Mouse (Mus musculus) liver, embryonic 14.5 days (tissue): ENCODE results near the gene Rpain. TPM values are rescaled to one million over a fixed set of nuclear protein-coding genes. Genes with fewer than 3 reads are reported as not detected.
A peak's percentile ranks its signal among the peaks of the same experiment; 100 is the strongest.

Experiments
- ATAC-seq: fragments of 200-750 bp; cut with Nextera tagmentation; 2 replicates; pipeline ENCODE4 v1.8.0; 2017; ENCODE audit warnings: moderate number of reproducible peaks, mild to moderate bottlenecking, moderate library complexity; ENCODE audit not compliant: insufficient read depth
- DNase-seq, 3 experiments: peaks; one replicate each; pipeline ENCODE4 v3.0.0-alpha.2; 2012 to 2013; ENCODE audit warnings: low read depth in 3 of 3, low spot score in 3 of 3
- H3K27ac ChIP-seq: fragments of 300-500 bp; sonication (generic); 2 replicates; pipeline ENCODE4 v1.5.1; 2014; ENCODE audit warnings: moderate library complexity, mild to moderate bottlenecking, control low read depth, inconsistent platforms
- H3K27me3 ChIP-seq: fragments of 300-500 bp; sonication (generic); 2 replicates; pipeline ENCODE4 v1.6.1; 2014; ENCODE audit warnings: mild to moderate bottlenecking, low read length, moderate library complexity; ENCODE audit not compliant: control insufficient read depth, insufficient read depth
- H3K36me3 ChIP-seq: fragments of 300-500 bp; sonication (generic); replicated peaks from 2 replicates; pipeline ENCODE4 v1.6.1; 2014; ENCODE audit warnings: low read depth; ENCODE audit not compliant: control insufficient read depth, insufficient read depth
- H3K4me1 ChIP-seq, 2 experiments: fragments of 200-500 bp in 1 of 2; fragments of 300-500 bp in 1 of 2; sonication (generic) in 1 of 2; replicated peaks; 2 replicates each; pipeline ENCODE4 v1.6.1; 2012 to 2014; ENCODE audit warnings: antibody characterized with exemption in 1 of 2, inconsistent platforms in 1 of 2, low read length in 1 of 2; ENCODE audit not compliant: control insufficient read depth in 2 of 2, insufficient read depth in 2 of 2
- H3K4me2 ChIP-seq: fragments of 300-500 bp; sonication (generic); 2 replicates; pipeline ENCODE4 v1.6.1; 2014; ENCODE audit warnings: low read depth, mild to moderate bottlenecking, control low read depth, moderate library complexity
- H3K4me3 ChIP-seq, 2 experiments: fragments of 200-500 bp in 1 of 2; fragments of 300-500 bp in 1 of 2; sonication (generic) in 1 of 2; 2 replicates each; pipeline ENCODE4 v1.5.1; 2012 to 2014; ENCODE audit warnings: low read depth in 2 of 2, low read length in 2 of 2, mild to moderate bottlenecking in 2 of 2, control low read depth in 1 of 2, inconsistent platforms in 1 of 2, moderate library complexity in 1 of 2; ENCODE audit not compliant: insufficient read depth in 1 of 2
- H3K9ac ChIP-seq: fragments of 300-500 bp; sonication (generic); replicated peaks from 2 replicates; pipeline ENCODE4 v1.6.1; 2014; ENCODE audit warnings: mild to moderate bottlenecking, control low read depth, moderate library complexity
- H3K9me3 ChIP-seq: fragments of 300-500 bp; sonication (generic); 2 replicates; pipeline ENCODE4 v1.6.1; 2016; ENCODE audit warnings: low read length, mixed read lengths; ENCODE audit not compliant: control insufficient read depth
- CTCF ChIP-seq: IDR thresholded peaks from 2 replicates; pipeline ENCODE4 v1.5.1; 2016; ENCODE audit warnings: antibody characterized with exemption, low read depth, control low read depth
- EP300 ChIP-seq: IDR thresholded peaks from 2 replicates; pipeline ENCODE4 v1.6.1; 2016; ENCODE audit warnings: antibody characterized with exemption, low read depth
- WGBS: fragments of 180-500 bp; shearing (Covaris S2); extraction: QIAGEN DNeasy Blood & Tissue Kit; methylation state at CpG from one replicate; pipeline ENCODE4 v1.1.7; 2014; ENCODE audit not compliant: insufficient replicate concordance; 5-methylcytosine and 5-hydroxymethylcytosine counted together
- polyA plus RNA-seq, 2 experiments: library from polyadenylated mRNA; depleted of rRNA in 1 of 2; stranded (reverse) in 1 of 2; unstranded in 1 of 2; fragments of >200 nt; fragmentation: Nextera tagmentation in 1 of 2; extraction: Ambion mirVana in 1 of 2; gene quantifications; 2 replicates each; pipeline versions ENCODE4 v1.2.1 to v1.2.3; 2012 to 2014

The Rpain gene
- polyA plus RNA-seq, 2 experiments = 60.2 to 109 TPM

DNA sequence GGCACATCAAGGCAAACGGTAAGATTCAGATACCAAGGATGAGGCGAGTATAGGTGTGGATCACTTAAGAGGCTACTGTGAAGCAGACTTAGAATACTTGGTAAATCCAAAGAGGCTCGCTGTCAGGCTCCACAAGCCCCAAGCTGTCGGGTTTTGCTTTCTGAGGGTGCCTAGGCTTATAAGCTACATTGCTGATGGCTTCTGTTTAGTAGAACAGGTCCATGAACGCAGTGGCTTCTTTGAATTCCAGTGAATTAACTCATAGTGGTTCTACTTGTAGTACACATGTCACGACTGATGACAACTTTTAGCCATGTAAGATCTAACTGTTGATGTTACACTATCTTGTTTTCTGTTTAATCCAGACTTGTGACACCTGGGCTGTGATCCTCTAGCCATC is 7.3 kb downstream of the Rpain start:
- H3K4me3 ChIP-seq = no peak overlapping the region
- H3K4me2 ChIP-seq = no peak overlapping the region
- H3K4me1 ChIP-seq = peaks cover 9 to 10% of the 10 kb centered on the region in 2 experiments
- ATAC-seq (no peak), DNase-seq (no peak)
- no peak overlapping the region for H3K27ac ChIP-seq
- TF ChIP-seq CTCF = no peak
- TF ChIP-seq EP300 = no peak
- no peaks in the 10 kb centered on the region for H3K27me3 ChIP-seq
- no peaks in the 10 kb centered on the region for H3K9me3 ChIP-seq
- peaks cover 72% of the 10 kb centered on the region for H3K36me3 ChIP-seq
- 75% methylated on average over 6 of the region's 6 CpGs for WGBS
- no peak overlapping the region; the same call in 1 of the 2 replicates for H3K9ac ChIP-seq

- Histone ChIP-seq H3K9me3 (no peaks in the 10 kb centered on the region), H3K27ac (no peak overlapping the region), H3K4me1 (peaks cover 6 to 9% of the 10 kb centered on the region in 2 experiments), H3K9ac (no peak overlapping the region), H3K4me2 (no peak overlapping the region), H3K36me3 (peaks cover 51% of the 10 kb centered on the region), H3K4me3 (no peak overlapping the region), H3K27me3 (no peaks in the 10 kb centered on the region)
- TF ChIP-seq EP300 (no peak), CTCF (no peak)
- no peak for DNase-seq
- no peak for ATAC-seq
- 76% methylated on average over 6 of the region's 6 CpGs for WGBS
Measured at GRCm38 (mm10) chr11:70980232-70980631, 10.2 kb downstream of the Rpain start.

DNA sequence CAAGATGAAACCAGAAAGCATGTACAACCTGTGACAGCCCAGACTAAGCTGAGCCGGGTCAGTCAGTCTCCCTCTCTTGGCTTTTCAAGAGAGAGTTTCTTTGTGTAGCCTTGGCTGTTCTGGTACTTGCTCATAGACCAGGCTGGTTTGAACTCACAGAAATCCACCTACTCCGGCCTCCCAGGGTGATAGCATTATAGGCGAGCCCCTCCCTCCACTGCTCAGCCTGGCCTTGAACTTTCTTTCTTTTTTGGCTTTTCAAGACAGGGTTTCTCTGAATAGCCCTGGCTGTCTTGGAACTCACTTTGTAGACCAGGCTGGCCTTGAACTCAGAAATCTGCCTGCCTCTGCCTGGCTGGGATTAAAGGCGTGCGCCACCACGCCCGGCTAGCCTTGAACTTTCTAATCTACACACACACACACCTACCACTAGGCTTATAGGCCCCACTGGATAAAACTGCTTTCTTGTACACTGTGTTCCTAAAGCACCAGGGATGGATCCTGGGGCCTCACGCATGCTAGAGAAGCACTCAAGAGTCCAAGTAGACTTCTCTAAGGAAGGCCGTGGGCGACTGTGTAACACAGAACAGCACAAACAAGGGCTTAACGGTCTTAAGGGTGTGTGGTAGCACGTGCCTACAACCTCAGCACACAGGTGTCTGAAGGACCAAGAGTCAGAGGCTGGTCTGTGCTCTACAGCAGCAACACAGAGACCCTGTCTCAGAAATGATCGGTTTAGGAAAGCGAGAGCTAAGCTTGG is 10.9 kb downstream of the Rpain start:
- DNase-seq (no peak), ATAC-seq (no peak)
- H3K4me2 ChIP-seq = peak overlapping the region; percentile 98
- TF ChIP-seq EP300 (no peak), CTCF (no peak)
- H3K9ac ChIP-seq = no peak overlapping the region; the same call in 1 of the 2 replicates
- H3K4me3 ChIP-seq = peak overlapping the region; percentile 35 to 97
- peaks cover 6 to 9% of the 10 kb centered on the region in 2 experiments for H3K4me1 ChIP-seq
- H3K9me3 ChIP-seq = no peaks in the 10 kb centered on the region
- peaks cover 45% of the 10 kb centered on the region for H3K36me3 ChIP-seq
- no peaks in the 10 kb centered on the region for H3K27me3 ChIP-seq
- H3K27ac ChIP-seq = no peak overlapping the region
- 67% methylated on average over 14 of the region's 14 CpGs for WGBS

DNA sequence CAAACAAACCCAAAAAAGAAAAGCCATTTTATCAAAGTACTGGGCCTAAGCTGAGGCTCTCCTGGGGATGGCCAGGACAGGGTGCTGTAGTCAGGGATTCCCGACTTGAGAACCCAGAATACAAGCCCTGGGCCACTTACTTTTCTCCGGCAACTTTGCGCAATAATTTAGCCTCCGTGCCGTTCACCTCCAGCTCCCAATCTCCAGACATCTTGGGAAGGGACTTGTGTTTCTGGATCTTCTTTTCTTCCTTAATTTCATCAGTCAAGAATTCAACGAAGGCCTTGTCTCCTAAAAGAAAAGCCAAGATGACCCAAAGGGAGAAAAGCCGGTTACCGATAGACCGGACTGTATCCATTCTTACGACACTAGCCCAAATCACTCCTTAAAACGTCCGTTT is 12.0 kb downstream of the Rpain start:
- ATAC-seq (no peak), DNase-seq (no peak)
- Histone ChIP-seq H3K9me3 (no peaks in the 10 kb centered on the region), H3K9ac (peak overlapping the region; percentile 85), H3K4me2 (peak overlapping the region; percentile 98), H3K27me3 (no peaks in the 10 kb centered on the region), H3K27ac (peak overlapping the region; percentile 20), H3K36me3 (peaks cover 36% of the 10 kb centered on the region), H3K4me1 (peaks cover 6 to 9% of the 10 kb centered on the region in 2 experiments), H3K4me3 (peak overlapping the region; percentile 89 to 97)
- TF ChIP-seq CTCF = no peak
- TF ChIP-seq EP300 = no peak
- WGBS = 2% methylated on average over 12 of the region's 12 CpGs

DNA sequence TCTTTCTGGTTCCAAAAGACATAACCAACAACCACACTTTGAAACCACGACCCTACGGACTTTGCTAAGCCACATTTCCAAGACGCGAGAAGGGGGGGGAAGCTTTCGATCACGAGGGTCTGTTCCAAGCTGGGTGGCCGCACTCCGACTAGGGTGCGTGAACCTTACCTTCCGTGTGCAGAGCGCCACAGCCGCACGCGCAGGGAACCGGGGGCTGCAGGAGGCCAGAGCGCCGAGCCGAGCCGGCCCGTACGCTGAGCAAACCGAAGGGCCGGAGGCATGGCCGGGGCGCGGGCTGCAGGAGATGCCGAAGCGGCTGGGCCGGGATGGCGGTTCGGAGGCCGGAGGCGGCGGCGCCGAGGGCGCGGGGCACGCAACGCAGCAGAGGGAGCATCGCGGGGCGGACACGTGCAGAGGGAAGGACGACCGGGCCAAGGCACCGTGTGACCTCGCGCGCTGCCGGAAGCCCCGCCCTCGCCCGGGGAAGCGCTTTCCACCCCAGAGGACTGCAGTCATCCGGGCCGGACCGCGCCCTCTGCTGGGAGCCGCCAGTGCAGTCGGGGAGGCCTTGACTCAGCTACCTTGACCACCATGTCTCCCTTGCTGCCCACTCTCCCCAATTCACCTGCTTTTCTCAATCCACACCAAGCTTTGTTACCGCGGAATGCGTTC is 12.7 kb downstream of the Rpain start, which contains the start of gene C1qbp:
TSS of gene C1qbp (minus strand) at position 470 of the 672 bp plus-strand sequence.
- ATAC-seq = peak; percentile 93

More for the DNA sequence above, 12.7 kb downstream of the Rpain start, which contains the start of gene C1qbp:
- peak within 1 kb of the TSS; percentile 85 for H3K9ac ChIP-seq
- peak; percentile 79 to 84 (median 83) for DNase-seq
- TF ChIP-seq CTCF (peak; percentile 97), EP300 (no peak)
- 0% methylated on average over 63 of the region's 64 CpGs for WGBS
- H3K36me3 ChIP-seq = peaks cover 30% of the 10 kb centered on the region
- H3K4me3 ChIP-seq = peak within 1 kb of the TSS; percentile 89 to 97
- H3K9me3 ChIP-seq = no peaks in the 10 kb centered on the region
- peak within 1 kb of the TSS; percentile 98 for H3K4me2 ChIP-seq
- H3K27me3 ChIP-seq = no peaks in the 10 kb centered on the region
- peak within 1 kb of the TSS; percentile 20 for H3K27ac ChIP-seq
- H3K4me1 ChIP-seq = peaks cover 6 to 9% of the 10 kb centered on the region in 2 experiments
